Mouse (Mus musculus) midbrain, embryonic 15.5 days (tissue): ENCODE results near the gene Map3k10. TPM values are rescaled to one million over a fixed set of nuclear protein-coding genes. Genes with fewer than 3 reads are reported as not detected.

ENCODE experiments used
- ATAC-seq: fragments of 200-750 bp; cut with Nextera tagmentation; replicated peaks from 2 replicates; pipeline ENCODE4 v1.8.0; 2017; ENCODE audit warnings: moderate TSS enrichment
- H3K27ac ChIP-seq: fragments of 300-500 bp; sonication (generic); 2 replicates; pipeline ENCODE4 v1.5.1; 2015; ENCODE audit warnings: mild to moderate bottlenecking, inconsistent platforms
- H3K27me3 ChIP-seq: fragments of 300-500 bp; sonication (generic); replicated peaks from 2 replicates; pipeline ENCODE4 v1.6.1; 2015; ENCODE audit warnings: inconsistent platforms
- H3K36me3 ChIP-seq: fragments of 300-500 bp; sonication (generic); replicated peaks from 2 replicates; pipeline ENCODE4 v1.6.1; 2015; ENCODE audit warnings: inconsistent platforms
- H3K4me1 ChIP-seq: fragments of 300-500 bp; sonication (generic); 2 replicates; pipeline ENCODE4 v1.6.1; 2015; ENCODE audit warnings: inconsistent platforms
- H3K4me2 ChIP-seq: fragments of 300-500 bp; sonication (generic); 2 replicates; pipeline ENCODE4 v1.6.1; 2015; ENCODE audit warnings: inconsistent platforms, mild to moderate bottlenecking, moderate library complexity
- H3K4me3 ChIP-seq: fragments of 300-500 bp; sonication (generic); 2 replicates; pipeline ENCODE4 v1.5.1; 2015; ENCODE audit warnings: mild to moderate bottlenecking, inconsistent platforms
- H3K9ac ChIP-seq: fragments of 300-500 bp; sonication (generic); 2 replicates; pipeline ENCODE4 v1.6.1; 2015; ENCODE audit warnings: mild to moderate bottlenecking, inconsistent platforms
- H3K9me3 ChIP-seq: fragments of 300-500 bp; sonication (generic); 2 replicates; pipeline ENCODE4 v1.6.1; 2016; ENCODE audit warnings: inconsistent platforms
- WGBS: fragments of 180-500 bp; shearing (Covaris S2); methylation state at CpG from one replicate; pipeline ENCODE4 v1.1.7; 2015; ENCODE audit warnings: mixed read lengths; 5-methylcytosine and 5-hydroxymethylcytosine counted together
- polyA plus RNA-seq: library from polyadenylated mRNA; unstranded; fragments of >200 nt; fragmentation: Nextera tagmentation; extraction: Ambion mirVana; gene quantifications from 2 replicates; pipeline ENCODE4 v1.2.1, GENCODE M21; 2015

Map3k10 gene
- polyA plus RNA-seq, 1 experiment from 2014 or later = 17.2 TPM

GRCm38 (mm10) chr7:27622234-27622633, 52.2 kb downstream of the Map3k10 start:
- no peak for ATAC-seq
- Histone ChIP-seq H3K27me3 (no peaks in the 10 kb centered on the region), H3K36me3 (peaks cover 34% of the 10 kb centered on the region), H3K4me2 (no peak overlapping the region), H3K27ac (no peak overlapping the region), H3K9ac (no peak overlapping the region), H3K9me3 (no peaks in the 10 kb centered on the region), H3K4me3 (no peak overlapping the region), H3K4me1 (no peaks in the 10 kb centered on the region)
- WGBS = 79% methylated on average over 1 of the region's 1 CpGs

- peaks cover 31% of the 10 kb centered on the region for H3K36me3 ChIP-seq
- no peaks in the 10 kb centered on the region for H3K4me1 ChIP-seq
- H3K9me3 ChIP-seq = no peaks in the 10 kb centered on the region
- H3K27ac ChIP-seq = no peak overlapping the region
- H3K4me2 ChIP-seq = no peak overlapping the region
- WGBS = 89% methylated on average over 6 of the region's 6 CpGs
- H3K4me3 ChIP-seq = no peak overlapping the region
- no peaks in the 10 kb centered on the region for H3K27me3 ChIP-seq
- no peak for ATAC-seq
- no peak overlapping the region for H3K9ac ChIP-seq
Observed at GRCm38 (mm10) chr7:27621028-27621427, 53.4 kb downstream of the Map3k10 start.

DNA sequence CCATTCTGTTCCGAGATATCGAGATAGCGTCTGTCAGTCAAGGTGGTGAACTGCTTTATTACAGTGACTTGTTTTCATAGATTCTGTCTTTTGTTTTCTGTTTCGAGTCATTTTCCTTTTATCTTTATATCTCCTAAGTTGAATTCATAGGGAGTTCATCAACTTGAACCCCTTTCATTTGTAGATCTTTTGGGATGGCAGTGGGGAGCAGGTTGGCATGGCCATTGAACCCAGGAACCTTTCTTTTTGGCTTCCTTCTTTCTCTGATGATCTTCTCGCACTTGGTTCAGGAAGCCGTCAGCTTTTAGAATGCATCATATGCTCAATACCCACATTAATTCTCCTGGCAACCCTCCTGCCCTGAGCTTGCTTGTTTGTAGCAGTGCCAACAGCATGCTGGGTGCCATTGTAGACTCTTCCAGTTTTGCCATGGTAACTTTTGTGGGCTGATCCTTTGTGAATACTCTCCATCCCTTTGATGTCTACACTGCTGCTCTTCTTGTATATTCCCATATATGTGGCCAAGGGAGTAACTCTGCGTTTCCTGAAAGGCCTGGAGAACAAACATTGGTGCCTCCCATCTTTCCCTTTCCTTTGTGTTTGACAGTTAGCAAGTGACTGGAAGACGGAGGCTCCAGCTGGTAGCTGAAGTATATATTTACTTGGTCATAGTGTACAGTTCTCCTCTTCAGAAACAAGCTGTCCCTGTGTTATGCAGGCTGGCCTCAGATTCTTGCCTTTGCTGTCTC, 60.5 kb downstream of the Map3k10 start:
- Histone ChIP-seq H3K9ac (no peak overlapping the region), H3K27ac (peak overlapping the region; percentile 72), H3K36me3 (peaks cover 16% of the 10 kb centered on the region; the same call in 1 of the 2 replicates), H3K27me3 (no peaks in the 10 kb centered on the region), H3K4me3 (no peak overlapping the region), H3K9me3 (no peaks in the 10 kb centered on the region), H3K4me2 (peak overlapping the region; percentile 5; the same call in 1 of the 2 replicates), H3K4me1 (peaks cover 22% of the 10 kb centered on the region)
- 37% methylated on average over 8 of the region's 8 CpGs for WGBS
- ATAC-seq = peak; percentile 87

DNA sequence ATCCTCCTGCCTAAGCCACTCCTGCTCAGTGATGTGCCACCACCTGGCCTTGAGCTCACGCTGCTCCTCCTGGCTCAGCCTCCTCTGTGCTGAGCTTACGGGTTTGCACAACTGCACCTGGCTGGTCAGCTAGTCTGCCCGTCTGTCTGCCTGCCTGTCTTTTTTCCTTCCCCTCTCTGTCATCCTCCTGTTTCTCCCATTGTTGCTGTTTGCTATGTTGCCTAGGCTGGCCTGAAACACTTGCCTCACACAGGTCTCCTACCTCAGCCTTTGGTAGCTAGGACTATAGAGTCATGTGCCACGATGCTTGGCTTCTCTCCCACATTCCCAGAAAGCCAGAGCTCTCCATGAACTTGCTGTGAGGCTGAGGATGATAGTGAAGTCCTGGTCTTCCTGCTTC, 61.5 kb downstream of the Map3k10 start:
- Histone ChIP-seq H3K4me2 (no peak overlapping the region), H3K9ac (no peak overlapping the region), H3K27me3 (no peaks in the 10 kb centered on the region), H3K36me3 (peaks cover 11% of the 10 kb centered on the region; the same call in 1 of the 2 replicates), H3K4me3 (no peak overlapping the region), H3K4me1 (peaks cover 22% of the 10 kb centered on the region), H3K9me3 (no peaks in the 10 kb centered on the region), H3K27ac (peak overlapping the region; percentile 72)
- WGBS = 66% methylated on average over 4 of the region's 4 CpGs
- no peak for ATAC-seq

DNA sequence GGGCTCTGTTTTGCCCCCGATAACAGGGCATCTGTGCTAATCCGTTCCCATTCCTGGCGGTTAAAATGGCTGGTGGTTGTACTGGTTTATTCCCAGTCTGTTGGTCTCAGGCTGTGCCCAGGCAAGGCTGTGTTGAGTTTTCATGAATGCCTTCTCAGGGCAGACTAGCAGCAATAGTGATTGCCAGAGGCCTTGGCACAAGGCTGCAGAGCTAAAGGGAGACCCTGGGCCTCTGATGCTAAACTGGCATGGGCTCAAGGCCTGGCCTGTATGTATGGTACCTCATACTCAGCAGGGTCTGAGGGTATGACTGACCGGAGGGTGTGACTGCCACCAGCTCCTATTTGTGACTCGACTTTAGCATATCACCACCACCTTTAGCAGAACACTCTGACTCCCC, 63.5 kb downstream of the Map3k10 start:
- Histone ChIP-seq H3K4me3 (no peak overlapping the region), H3K9ac (no peak overlapping the region), H3K27me3 (no peaks in the 10 kb centered on the region), H3K4me1 (peaks cover 22% of the 10 kb centered on the region), H3K4me2 (no peak overlapping the region), H3K9me3 (no peaks in the 10 kb centered on the region), H3K27ac (no peak overlapping the region), H3K36me3 (0 out of 2 replicates have a peak, but pooled peaks cover 4% of the 10 kb centered on the region)
- WGBS = 92% methylated on average over 5 of the region's 5 CpGs
- ATAC-seq = no peak

GRCm38 (mm10) chr7:27610370-27610769, 64.0 kb downstream of the Map3k10 start:
- no peaks in the 10 kb centered on the region for H3K27me3 ChIP-seq
- H3K36me3 ChIP-seq = 0 out of 2 replicates have a peak, but pooled peaks cover 4% of the 10 kb centered on the region
- no peak overlapping the region for H3K27ac ChIP-seq
- peaks cover 27% of the 10 kb centered on the region for H3K4me1 ChIP-seq
- 94% methylated on average over 3 of the region's 3 CpGs for WGBS
- H3K4me3 ChIP-seq = no peak overlapping the region
- H3K9me3 ChIP-seq = no peaks in the 10 kb centered on the region
- no peak overlapping the region for H3K4me2 ChIP-seq
- no peak for ATAC-seq
- no peak overlapping the region for H3K9ac ChIP-seq

- ATAC-seq = no peak
- H3K9ac ChIP-seq = no peak overlapping the region
- H3K27ac ChIP-seq = no peak overlapping the region
- H3K4me3 ChIP-seq = no peak overlapping the region
- 86% methylated on average over 2 of the region's 2 CpGs for WGBS
- 0 out of 2 replicates have a peak, but pooled peaks cover 4% of the 10 kb centered on the region for H3K36me3 ChIP-seq
- H3K9me3 ChIP-seq = no peaks in the 10 kb centered on the region
- H3K4me1 ChIP-seq = peaks cover 28% of the 10 kb centered on the region
- no peak overlapping the region for H3K4me2 ChIP-seq
- no peaks in the 10 kb centered on the region for H3K27me3 ChIP-seq
Observed at GRCm38 (mm10) chr7:27609688-27610087, 64.7 kb downstream of the Map3k10 start.

- Histone ChIP-seq H3K9ac (no peak overlapping the region), H3K27ac (no peak overlapping the region), H3K9me3 (no peaks in the 10 kb centered on the region), H3K4me3 (no peak overlapping the region), H3K4me1 (peaks cover 28% of the 10 kb centered on the region), H3K4me2 (no peak overlapping the region), H3K36me3 (0 out of 2 replicates have a peak, but pooled peaks cover 4% of the 10 kb centered on the region), H3K27me3 (no peaks in the 10 kb centered on the region)
- 96% methylated on average over 4 of the region's 4 CpGs for WGBS
- no peak for ATAC-seq
Observed at GRCm38 (mm10) chr7:27609285-27609684, 65.1 kb downstream of the Map3k10 start.

DNA sequence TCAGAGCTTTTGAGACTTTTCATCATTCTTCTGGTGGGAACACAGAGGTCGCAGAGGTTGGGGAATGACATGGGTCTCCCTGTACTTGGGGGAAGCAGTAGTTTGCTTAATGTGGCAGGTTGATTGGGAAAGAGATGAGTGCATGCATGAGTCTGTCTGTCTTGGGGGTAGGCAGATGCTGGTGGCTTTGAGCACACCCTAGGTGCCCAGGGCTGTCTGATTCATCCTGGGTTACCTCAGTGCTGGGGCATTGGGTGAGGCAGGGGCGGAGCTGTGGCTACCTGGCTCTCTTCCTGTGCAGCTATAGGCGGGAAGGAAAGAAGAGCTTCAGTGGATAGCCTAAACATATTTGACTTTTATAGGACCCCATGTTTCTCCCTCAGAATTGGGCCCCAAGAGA, 66.3 kb downstream of the Map3k10 start:
- no peak for ATAC-seq
- Histone ChIP-seq H3K4me3 (no peak overlapping the region), H3K36me3 (0 out of 2 replicates have a peak, but pooled peaks cover 4% of the 10 kb centered on the region), H3K27ac (no peak overlapping the region), H3K9ac (no peak overlapping the region), H3K9me3 (no peaks in the 10 kb centered on the region), H3K4me1 (peaks cover 19% of the 10 kb centered on the region), H3K27me3 (no peaks in the 10 kb centered on the region), H3K4me2 (no peak overlapping the region)
- 97% methylated on average over 3 of the region's 3 CpGs for WGBS

- WGBS = 80% methylated on average over 5 of the region's 5 CpGs
- H3K27ac ChIP-seq = no peak overlapping the region
- 0 out of 2 replicates have a peak, but pooled peaks cover 4% of the 10 kb centered on the region for H3K36me3 ChIP-seq
- H3K4me3 ChIP-seq = no peak overlapping the region
- H3K27me3 ChIP-seq = no peaks in the 10 kb centered on the region
- H3K9ac ChIP-seq = no peak overlapping the region
- no peak overlapping the region for H3K4me2 ChIP-seq
- no peaks in the 10 kb centered on the region for H3K9me3 ChIP-seq
- H3K4me1 ChIP-seq = peaks cover 16% of the 10 kb centered on the region
- ATAC-seq = no peak
Observed at GRCm38 (mm10) chr7:27607580-27607979, 66.8 kb downstream of the Map3k10 start.

- 69% methylated on average over 10 of the region's 10 CpGs for WGBS
Observed at GRCm38 (mm10) chr7:27606481-27607254, 67.7 kb downstream of the Map3k10 start.

More at GRCm38 (mm10) chr7:27606481-27607254, 67.7 kb downstream of the Map3k10 start:
- H3K4me2 ChIP-seq = no peak overlapping the region
- no peaks in the 10 kb centered on the region for H3K9me3 ChIP-seq
- no peak overlapping the region for H3K9ac ChIP-seq
- H3K27me3 ChIP-seq = no peaks in the 10 kb centered on the region
- 0 out of 2 replicates have a peak, but pooled peaks cover 4% of the 10 kb centered on the region for H3K36me3 ChIP-seq
- ATAC-seq = no peak
- H3K4me1 ChIP-seq = peaks cover 16% of the 10 kb centered on the region
- H3K4me3 ChIP-seq = no peak overlapping the region
- no peak overlapping the region for H3K27ac ChIP-seq
